Mouse (Mus musculus) leukemia stem cell, adult 10-12 weeks (primary cell): ENCODE data around the gene Mug1. TPM values are rescaled to one million over a fixed set of nuclear protein-coding genes. Genes with fewer than 3 reads are reported as not detected.

ENCODE experiments used
- polyA plus RNA-seq: library from polyadenylated mRNA; stranded (reverse); fragments of >175 nt; gene quantifications from 2 replicates; pipeline ENCODE4 v1.2.3, GENCODE M21; 2012; ENCODE audit warnings: low replicate concordance

Mug1 gene
- polyA plus RNA-seq = not detected in 2 replicates

GRCm38 (mm10) chr6:121838271-121838670 lies at the start of gene Mug1:
Gene Mug1 (plus strand): TSS chr6:121838541.

Other genes starting within 250 kb of the Mug1 start
- gene A2m, start 203.2 kb upstream of the Mug1 start, polyA plus RNA-seq = not detected in 2 replicates
- not detected in 2 replicates for gene Gm7298, start 105.6 kb upstream of the Mug1 start, polyA plus RNA-seq
- gene Mug2, start 168.2 kb downstream of the Mug1 start, polyA plus RNA-seq = not detected in 2 replicates